Mouse (Mus musculus) midbrain, embryonic 14.5 days (tissue): Measurements from ENCODE around the gene Gm9745. TPM values are rescaled to one million over a fixed set of nuclear protein-coding genes. Genes with fewer than 3 reads are reported as not detected.
"Not testable (repeated sequence)": the region's sequence is repeated elsewhere in the genome, so short reads cannot be mapped to it uniquely, and the experiment has no call there.

Experiments used
- ATAC-seq: fragments of 200-750 bp; cut with Nextera tagmentation; 2 replicates; pipeline ENCODE4 v1.8.0; 2017; ENCODE audit warnings: moderate number of reproducible peaks, moderate library complexity; ENCODE audit not compliant: low FRiP score, low TSS enrichment
- DNase-seq: peaks from one replicate; pipeline ENCODE4 v3.0.0-alpha.2; 2015
- H3K27ac ChIP-seq: fragments of 300-500 bp; sonication (generic); replicated peaks from 2 replicates; pipeline ENCODE4 v1.5.1; 2014; ENCODE audit warnings: mild to moderate bottlenecking, low read depth, low read length, moderate library complexity
- H3K27me3 ChIP-seq: fragments of 300-500 bp; sonication (generic); 2 replicates; pipeline ENCODE4 v1.6.1; 2014; ENCODE audit warnings: low read length, control low read depth, mixed read lengths; ENCODE audit not compliant: control insufficient read depth, insufficient read depth
- H3K36me3 ChIP-seq: fragments of 300-500 bp; sonication (generic); 2 replicates; pipeline ENCODE4 v1.6.1; 2014; ENCODE audit warnings: low read length, control low read depth; ENCODE audit not compliant: control insufficient read depth, insufficient read depth
- H3K4me1 ChIP-seq: fragments of 300-500 bp; sonication (generic); 2 replicates; pipeline ENCODE4 v1.6.1; 2014; ENCODE audit warnings: mild to moderate bottlenecking, antibody characterized with exemption, low read length, control low read depth; ENCODE audit not compliant: control insufficient read depth, insufficient read depth
- H3K4me2 ChIP-seq: fragments of 300-500 bp; sonication (generic); 2 replicates; pipeline ENCODE4 v1.6.1; 2014; ENCODE audit warnings: mild to moderate bottlenecking, low read length, moderate library complexity
- H3K4me3 ChIP-seq: fragments of 300-500 bp; sonication (generic); replicated peaks from 2 replicates; pipeline ENCODE4 v1.5.1; 2014; ENCODE audit warnings: low read depth, low read length
- H3K9ac ChIP-seq: fragments of 300-500 bp; sonication (generic); replicated peaks from 2 replicates; pipeline ENCODE4 v1.6.1; 2014; ENCODE audit warnings: mild to moderate bottlenecking, low read length, moderate library complexity
- H3K9me3 ChIP-seq: fragments of 300-500 bp; sonication (generic); 2 replicates; pipeline ENCODE4 v1.6.1; 2016; ENCODE audit warnings: low read length, control low read depth, mixed read lengths; ENCODE audit not compliant: control insufficient read depth
- WGBS: fragments of 180-500 bp; shearing (Covaris S2); extraction: QIAGEN DNeasy Blood & Tissue Kit; methylation state at CpG from one replicate; pipeline ENCODE4 v1.1.7; 2014; 5-methylcytosine and 5-hydroxymethylcytosine counted together
- microRNA-seq: library from miRNA; unstranded; fragments of <30 nt; microRNA quantifications from one replicate; pipeline ENCODE4, GENCODE M21; 2016
- polyA plus RNA-seq: library from polyadenylated mRNA; unstranded; fragments of >200 nt; fragmentation: Nextera tagmentation; extraction: Ambion mirVana; gene quantifications from 2 replicates; pipeline ENCODE4 v1.2.1, GENCODE M21; 2014

Gene Gm9745
- polyA plus RNA-seq, 1 experiment from 2014 or later = not detected

- not testable (repeated sequence) for H3K4me1 ChIP-seq, H3K27me3 ChIP-seq, H3K9me3 ChIP-seq, H3K4me3 ChIP-seq, H3K36me3 ChIP-seq, H3K4me2 ChIP-seq, H3K27ac ChIP-seq, DNase-seq, H3K9ac ChIP-seq, ATAC-seq
- WGBS = 86% methylated on average over 1 of the region's 5 CpGs
Measured at GRCm38 (mm10) chr13:8941701-8942100, 6.3 kb downstream of the Gm9745 start.

GRCm38 (mm10) chr13:8941110-8941509, 6.9 kb downstream of the Gm9745 start:
- H3K27ac ChIP-seq, ATAC-seq, H3K9ac ChIP-seq, H3K4me2 ChIP-seq, H3K4me3 ChIP-seq, H3K9me3 ChIP-seq, H3K27me3 ChIP-seq, DNase-seq, H3K36me3 ChIP-seq, H3K4me1 ChIP-seq: not testable (repeated sequence)
- 92% methylated on average over 4 of the region's 4 CpGs for WGBS

GRCm38 (mm10) chr13:8937611-8938140, 10.4 kb downstream of the Gm9745 start:
- H3K27ac ChIP-seq, H3K9ac ChIP-seq, H3K36me3 ChIP-seq, H3K4me1 ChIP-seq, H3K9me3 ChIP-seq, H3K4me2 ChIP-seq, DNase-seq, H3K27me3 ChIP-seq, H3K4me3 ChIP-seq, ATAC-seq: not testable (repeated sequence)
- WGBS = 80% methylated on average over 6 of the region's 6 CpGs

GRCm38 (mm10) chr13:8933499-8933898, 14.5 kb downstream of the Gm9745 start:
- H3K27me3 ChIP-seq = no peaks in the 10 kb centered on the region
- no peak overlapping the region for H3K9ac ChIP-seq
- H3K9me3 ChIP-seq = no peaks in the 10 kb centered on the region
- no peak overlapping the region for H3K27ac ChIP-seq
- DNase-seq (no peak), ATAC-seq (no peak)
- no peaks in the 10 kb centered on the region for H3K4me1 ChIP-seq
- no peak overlapping the region for H3K4me3 ChIP-seq
- no peak overlapping the region for H3K4me2 ChIP-seq
- 64% methylated on average over 2 of the region's 2 CpGs for WGBS
- H3K36me3 ChIP-seq = no peaks in the 10 kb centered on the region

GRCm38 (mm10) chr13:8913890-8914289, 34.1 kb downstream of the Gm9745 start:
- H3K36me3 ChIP-seq, H3K4me1 ChIP-seq, H3K9me3 ChIP-seq, H3K27me3 ChIP-seq, ATAC-seq, DNase-seq, H3K4me2 ChIP-seq, H3K4me3 ChIP-seq, H3K27ac ChIP-seq, H3K9ac ChIP-seq: not testable (repeated sequence)
- 96% methylated on average over 8 of the region's 8 CpGs for WGBS

GRCm38 (mm10) chr13:8905986-8906385, 42.0 kb downstream of the Gm9745 start:
- 90% methylated on average over 2 of the region's 2 CpGs for WGBS

More at GRCm38 (mm10) chr13:8905986-8906385, 42.0 kb downstream of the Gm9745 start:
- not testable (repeated sequence) for H3K9me3 ChIP-seq, H3K27ac ChIP-seq, H3K36me3 ChIP-seq, H3K4me3 ChIP-seq, H3K4me2 ChIP-seq, H3K27me3 ChIP-seq, DNase-seq, ATAC-seq, H3K9ac ChIP-seq, H3K4me1 ChIP-seq

Small RNA genes within 50 kb of the gene (microRNA-seq; reads per million reads assigned to microRNA genes)
- gene Gm22750 = not detected

Other genes with a start within 250 kb of the Gm9745 start
- 51.3 and 71.0 TPM in 2 replicates for gene Wdr37, start 76.3 kb downstream of the Gm9745 start, polyA plus RNA-seq
- gene Idi1, start 62.7 kb downstream of the Gm9745 start, polyA plus RNA-seq = 66.6 and 81.8 TPM in 2 replicates
- 0.09 TPM in 1 of 2 replicates, not detected in the other for gene Idi2, start 4.6 kb upstream of the Gm9745 start, polyA plus RNA-seq
- 59.2 and 79.3 TPM in 2 replicates for gene Gtpbp4, start 47.9 kb upstream of the Gm9745 start, polyA plus RNA-seq
- 45.6 and 51.6 TPM in 2 replicates for gene Larp4b, start 145.7 kb upstream of the Gm9745 start, polyA plus RNA-seq